Mouse (Mus musculus) adrenal gland, adult 8-10 months (tissue): ENCODE data around the gene Atad5. TPM values are rescaled to one million over a fixed set of nuclear protein-coding genes. Genes with fewer than 3 reads are reported as not detected.
A peak's percentile ranks its signal among the peaks of the same experiment; 100 is the strongest.
"Not testable (repeated sequence)": the region's sequence is repeated elsewhere in the genome, so short reads cannot be mapped to it uniquely, and the experiment has no call there.

Source experiments
- DNase-seq: peaks from one replicate; pipeline ENCODE4 v3.0.0; 2022
- total RNA-seq, 4 experiments: library from RNA; stranded (reverse); gene quantifications; 2 replicates each; pipeline ENCODE4 v1.2.4; 2022

Atad5 gene
- total RNA-seq, result 1 to 10 TPM; 2.1 to 3.9 (median 2.8) TPM

- DNase-seq, result peak; percentile 76
Observed at GRCm38 (mm10) chr11:80088917-80089816, at the start of gene Atad5. Atad5 (plus strand) TSS chr11:80089400.

- peak; percentile 23 for DNase-seq
Observed at GRCm38 (mm10) chr11:80042615-80043418, 46.4 kb upstream of the Atad5 start.

GRCm38 (mm10) chr11:80043419-80043817 lies 45.8 kb upstream of the Atad5 start:
- no peak for DNase-seq

- DNase-seq, result no peak
Observed at GRCm38 (mm10) chr11:80046856-80047255, 42.3 kb upstream of the Atad5 start.

- DNase-seq, result no peak
Observed at GRCm38 (mm10) chr11:80050088-80050487, 39.1 kb upstream of the Atad5 start.

- DNase-seq, result no peak
Observed at GRCm38 (mm10) chr11:80052456-80052855, 36.7 kb upstream of the Atad5 start.

- DNase-seq, result no peak
Observed at GRCm38 (mm10) chr11:80053171-80053570, 36.0 kb upstream of the Atad5 start.

GRCm38 (mm10) chr11:80054659-80055058 lies 34.5 kb upstream of the Atad5 start:
- DNase-seq, result no peak

GRCm38 (mm10) chr11:80056141-80056540 lies 33.1 kb upstream of the Atad5 start:
- DNase-seq, result no peak

- DNase-seq, result no peak
Observed at GRCm38 (mm10) chr11:80062159-80062558, 27.0 kb upstream of the Atad5 start.

GRCm38 (mm10) chr11:80066373-80066772 lies 22.8 kb upstream of the Atad5 start:
- DNase-seq, result not testable (repeated sequence)

GRCm38 (mm10) chr11:80067558-80067957 lies 21.6 kb upstream of the Atad5 start:
- no peak for DNase-seq

GRCm38 (mm10) chr11:80069815-80070214 lies 19.4 kb upstream of the Atad5 start:
- DNase-seq, result no peak

- no peak for DNase-seq
Observed at GRCm38 (mm10) chr11:80071039-80071438, 18.2 kb upstream of the Atad5 start.

- no peak for DNase-seq
Observed at GRCm38 (mm10) chr11:80072365-80072764, 16.8 kb upstream of the Atad5 start.

- DNase-seq, result no peak
Observed at GRCm38 (mm10) chr11:80075608-80076277, 13.5 kb upstream of the Atad5 start.

GRCm38 (mm10) chr11:80077784-80078545 lies 11.2 kb upstream of the Atad5 start:
- DNase-seq, result no peak

- DNase-seq, result no peak
Observed at GRCm38 (mm10) chr11:80078831-80079230, 10.4 kb upstream of the Atad5 start.

GRCm38 (mm10) chr11:80079751-80080150 lies 9.4 kb upstream of the Atad5 start:
- DNase-seq, result no peak

- no peak for DNase-seq
Observed at GRCm38 (mm10) chr11:80080381-80080825, 8.8 kb upstream of the Atad5 start.

GRCm38 (mm10) chr11:80080826-80081728 lies 8.1 kb upstream of the Atad5 start, which contains the start of gene Crlf3:
Crlf3 (minus strand) TSS chr11:80080991.
- peak; percentile 88 for DNase-seq
